Mouse (Mus musculus): Measurements from ENCODE around the gene Eif1ad.
A peak's percentile ranks its signal among the peaks of the same experiment; 100 is the strongest.
"Not testable (repeated sequence)": the region's sequence is repeated elsewhere in the genome, so short reads cannot be mapped to it uniquely, and the experiment has no call there.

The Eif1ad gene

GRCm38 (mm10) chr19:5377446-5377845 is 10.9 kb downstream of the Eif1ad start:
- DNase-seq (ENCODE audit: low spot score): no peak

DNA sequence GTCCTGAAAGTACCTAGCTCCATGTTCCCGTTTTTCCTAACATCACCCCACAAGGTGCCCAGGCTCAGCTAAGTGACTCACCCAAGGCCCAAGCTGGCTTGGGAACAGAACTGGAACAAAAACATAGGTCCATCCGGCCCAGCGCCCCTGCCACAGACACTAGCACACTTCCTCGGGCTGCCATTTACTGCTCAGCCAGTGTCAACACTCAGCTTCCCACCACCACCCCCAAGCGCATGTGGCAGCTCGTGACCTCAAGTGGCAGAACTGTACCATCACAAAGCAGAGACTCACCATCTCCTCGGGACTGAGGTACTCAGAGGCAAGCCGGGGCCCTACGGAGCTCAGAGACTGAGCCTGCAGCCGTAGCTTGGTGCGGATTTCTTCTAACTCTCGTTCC is 16.8 kb downstream of the Eif1ad start:
- DNase-seq (ENCODE audit: low spot score): no peak

GRCm38 (mm10) chr19:5384715-5385114 is 18.2 kb downstream of the Eif1ad start:
- no peak for DNase-seq (ENCODE audit: low spot score)

DNA sequence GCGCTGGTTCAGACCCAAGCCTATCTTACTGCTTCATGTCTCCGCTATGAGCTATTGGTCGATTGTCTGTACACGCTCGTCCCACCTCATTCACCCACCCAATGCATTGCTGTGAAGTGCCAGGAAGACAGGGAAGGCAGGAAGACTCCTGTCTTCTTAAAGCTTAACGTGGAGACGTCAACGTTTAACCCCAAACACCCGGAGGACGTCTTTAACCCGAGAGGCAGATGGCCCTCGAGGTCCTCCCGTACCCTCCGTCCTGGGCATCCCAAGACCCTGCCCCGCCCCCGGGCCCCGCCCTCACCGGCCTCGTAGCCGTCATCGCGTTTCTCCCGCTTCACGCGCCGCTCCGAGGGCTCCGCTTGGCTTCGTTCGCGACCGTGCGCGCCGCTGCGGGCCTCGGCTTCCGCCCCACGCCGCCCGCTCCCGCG is 21.5 kb downstream of the Eif1ad start:
- no peak for DNase-seq (ENCODE audit: low spot score)

DNA sequence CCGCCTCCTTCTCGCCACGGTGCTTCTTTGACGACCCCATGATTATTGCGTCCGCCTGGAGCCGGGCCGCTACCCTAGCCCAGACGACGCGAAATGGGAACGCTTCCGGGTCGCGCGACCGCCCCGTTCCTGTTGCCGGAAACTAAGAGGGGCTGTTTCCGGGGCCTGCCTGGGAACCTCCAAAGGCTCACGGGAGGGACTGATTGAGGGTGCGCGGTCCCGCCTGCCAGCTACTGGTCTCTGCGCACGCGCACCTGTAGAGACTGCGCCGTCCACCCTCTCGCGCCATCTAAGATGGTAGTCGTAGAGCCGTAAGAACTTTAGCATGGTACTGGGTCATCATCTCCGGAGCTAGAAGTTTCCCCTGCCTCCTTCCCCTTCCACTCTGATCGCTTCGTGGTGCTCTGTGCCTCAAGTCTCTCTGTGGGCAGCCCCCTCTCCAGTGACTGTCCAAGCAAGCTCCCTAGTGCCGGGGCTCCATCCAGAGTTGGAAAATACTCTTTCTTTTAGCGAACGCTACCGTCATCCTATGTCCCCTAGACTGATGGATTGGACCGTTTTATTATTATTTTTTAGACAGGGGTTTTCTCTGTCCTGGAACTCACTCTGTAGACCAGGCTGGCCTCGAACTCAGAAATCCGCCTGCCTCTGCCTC is 22.2 kb downstream of the Eif1ad start, which contains the start of gene Sart1:
Gene Sart1, minus strand, starts transcription at position 116 of the 655 bp plus-strand sequence.
- peak; percentile 78 for DNase-seq (ENCODE audit: low spot score)

DNA sequence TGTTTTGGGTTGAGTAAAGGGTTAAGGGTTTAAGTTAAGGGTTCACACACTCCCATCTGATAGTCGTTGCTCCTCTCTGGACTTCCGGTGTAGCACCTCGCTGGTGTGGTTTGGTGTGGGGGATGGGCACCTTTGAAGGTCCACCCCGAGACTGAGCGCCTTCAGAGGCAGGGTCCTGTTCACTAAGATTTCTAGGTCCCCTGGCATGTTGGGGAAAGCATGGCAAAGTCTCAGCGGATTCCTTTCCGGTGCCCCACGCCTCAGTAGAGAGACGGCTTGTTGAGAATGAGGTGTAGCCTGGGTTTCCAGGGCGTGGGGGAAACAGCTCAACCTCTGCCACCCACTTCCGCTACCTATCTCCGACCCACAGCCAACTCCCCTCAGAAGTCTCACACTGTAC is 23.1 kb downstream of the Eif1ad start:
- no peak for DNase-seq (ENCODE audit: low spot score)

GRCm38 (mm10) chr19:5390416-5390815 is 23.9 kb downstream of the Eif1ad start:
- no peak for DNase-seq (ENCODE audit: low spot score)

DNA sequence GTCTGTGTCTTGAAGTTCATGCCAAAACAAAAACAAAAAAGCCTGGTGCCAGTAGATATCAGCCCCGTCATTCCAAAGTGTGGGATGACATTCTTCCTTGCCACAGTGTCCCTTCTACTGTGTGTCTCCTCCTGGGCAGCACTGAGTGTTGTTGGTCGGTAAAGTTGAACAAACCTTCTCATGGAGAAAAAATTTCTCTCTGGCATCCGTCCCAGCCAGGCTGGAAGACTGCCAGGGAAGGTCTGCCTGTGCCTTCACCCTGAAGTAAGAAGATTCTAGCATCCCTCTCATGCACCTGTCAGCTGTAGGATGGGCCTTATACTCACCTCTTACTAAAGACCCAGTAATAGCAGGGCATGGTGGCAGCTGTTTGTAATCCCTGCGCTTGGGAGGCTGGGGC is 26.4 kb downstream of the Eif1ad start:
- no peak for DNase-seq (ENCODE audit: low spot score)

DNA sequence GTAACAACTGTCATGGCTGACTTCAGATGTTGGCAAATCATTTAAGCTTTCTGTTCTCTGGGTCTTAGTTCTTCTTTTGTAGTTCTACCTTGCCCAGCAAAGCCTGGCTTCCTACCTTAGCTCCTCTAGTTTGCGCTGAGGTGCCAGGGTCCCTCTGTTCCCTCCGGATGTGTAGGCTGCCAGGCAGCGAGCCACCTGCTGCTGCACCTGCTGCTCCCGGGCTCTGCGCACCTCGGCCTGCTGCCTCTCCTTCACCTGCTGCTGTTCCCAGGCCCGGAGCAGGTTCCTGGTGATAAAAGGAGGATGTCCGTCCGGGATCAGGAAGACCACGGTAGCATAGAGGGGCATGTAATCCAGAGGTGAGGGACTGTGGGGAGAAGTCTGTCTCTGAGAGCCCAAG is 27.6 kb downstream of the Eif1ad start:
- no peak for DNase-seq (ENCODE audit: low spot score)

DNA sequence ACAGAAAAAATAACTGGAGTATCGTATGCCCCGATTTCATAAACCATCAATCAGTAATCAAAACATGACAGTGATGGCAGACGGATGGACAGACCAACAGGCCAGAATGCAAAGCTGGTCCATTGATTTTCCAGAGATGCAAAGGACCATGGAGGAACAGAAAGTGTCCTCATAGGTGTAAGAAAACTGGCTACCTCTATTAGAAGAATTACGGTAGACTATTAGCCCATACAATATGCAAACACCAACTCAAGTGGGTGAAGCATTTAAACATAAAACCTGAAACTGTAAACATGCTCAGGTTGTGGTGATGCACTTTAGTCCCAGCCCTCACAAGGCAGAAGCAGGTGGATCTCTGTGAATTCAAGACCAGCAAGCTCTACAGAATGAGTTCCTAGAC is 28.8 kb downstream of the Eif1ad start:
- DNase-seq (ENCODE audit: low spot score): no peak

DNA sequence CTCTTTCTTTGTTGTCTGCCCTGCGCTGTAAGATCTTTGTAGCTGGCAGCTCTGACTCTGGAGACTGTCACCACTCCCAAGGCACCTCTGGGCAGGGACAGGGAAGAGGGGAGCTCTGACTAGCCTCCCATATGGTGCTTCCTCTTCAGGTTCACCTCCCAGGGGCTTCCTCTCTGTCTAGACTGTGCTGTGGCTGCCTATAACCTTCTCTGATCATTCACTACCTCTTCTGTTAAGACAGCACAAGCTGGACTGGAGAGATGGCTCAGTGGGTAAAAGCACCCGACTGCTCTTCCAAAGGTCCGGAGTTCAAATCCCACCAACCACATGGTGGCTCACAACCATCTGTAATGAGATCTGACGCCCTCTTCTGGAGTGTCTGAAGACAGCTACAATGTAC is 34.5 kb downstream of the Eif1ad start:
- DNase-seq (ENCODE audit: low spot score): not testable (repeated sequence)

DNA sequence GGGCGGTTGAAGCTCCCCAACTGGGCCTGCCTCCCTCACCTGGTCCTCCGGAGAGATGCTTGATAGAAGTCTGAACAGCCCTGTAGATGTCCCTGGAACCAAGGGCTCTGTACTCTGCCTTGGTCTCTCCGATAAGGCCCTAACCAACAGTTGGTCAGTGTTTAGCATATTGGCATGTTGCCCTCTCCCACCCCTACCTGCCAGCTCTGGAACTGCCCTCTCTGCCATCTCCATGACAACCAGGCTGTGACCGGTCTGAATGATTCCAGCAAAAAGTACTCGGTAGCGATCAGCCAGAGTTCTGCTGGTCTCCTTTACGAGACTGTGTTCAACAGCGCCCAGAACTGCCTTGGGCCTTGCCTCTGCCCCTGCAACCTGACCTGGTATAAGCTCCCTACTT is 35.8 kb downstream of the Eif1ad start, which contains the start of gene Tsga10ip:
Gene Tsga10ip, minus strand, starts transcription at position 234 of the 400 bp plus-strand sequence.
- DNase-seq (ENCODE audit: low spot score): no peak

GRCm38 (mm10) chr19:5405924-5406323 is 39.4 kb downstream of the Eif1ad start:
- no peak for DNase-seq (ENCODE audit: low spot score)

- not testable (repeated sequence) for DNase-seq (ENCODE audit: low spot score)
Observed at GRCm38 (mm10) chr19:5406531-5407126, 40.1 kb downstream of the Eif1ad start.

GRCm38 (mm10) chr19:5407133-5407532 is 40.6 kb downstream of the Eif1ad start:
- no peak for DNase-seq (ENCODE audit: low spot score)

DNA sequence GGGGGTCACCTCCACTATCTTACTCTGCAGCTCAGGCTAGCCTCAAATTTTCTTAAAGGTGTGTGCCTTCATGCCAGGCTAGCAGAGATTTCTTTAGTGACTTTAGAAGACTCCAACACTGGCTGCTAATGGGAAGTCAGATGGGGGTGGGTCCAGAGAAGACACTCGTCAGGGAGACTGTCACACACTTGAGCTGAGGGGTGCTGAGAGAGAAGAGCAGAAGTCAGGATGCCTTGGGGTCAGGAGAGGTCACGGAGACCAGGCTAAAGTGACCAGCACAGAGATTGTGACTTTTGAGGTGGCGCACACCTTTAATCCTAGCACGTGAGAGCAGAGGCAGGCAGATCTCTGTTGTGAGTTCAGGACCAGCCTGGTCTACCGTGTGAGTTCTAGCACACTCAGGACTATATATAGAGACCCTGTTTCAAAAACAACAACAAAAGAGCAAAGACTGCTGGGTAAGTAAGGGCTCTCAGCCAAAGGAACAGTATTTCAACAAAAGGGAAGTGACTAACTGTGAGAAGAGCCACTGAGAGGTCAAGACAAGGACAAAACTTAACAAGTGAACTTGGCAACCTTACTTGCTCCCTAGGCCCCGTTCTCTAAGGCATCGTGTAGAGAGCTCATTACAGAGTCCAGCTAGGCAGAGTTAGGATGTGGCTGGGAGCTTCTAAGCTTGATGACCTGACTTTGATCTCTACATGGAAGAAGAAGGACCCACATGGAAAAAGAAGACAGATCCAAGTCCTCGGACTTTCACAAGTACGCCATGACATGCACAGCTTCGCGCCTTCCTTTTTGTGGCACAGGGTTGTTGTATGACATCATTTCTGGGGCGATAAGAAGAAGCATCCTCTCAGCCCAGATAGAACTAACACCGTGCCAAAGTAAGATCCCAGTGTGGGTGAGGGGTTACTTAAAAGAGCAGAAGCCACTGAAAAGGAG is 41.8 kb downstream of the Eif1ad start:
- DNase-seq (ENCODE audit: low spot score): no peak

DNA sequence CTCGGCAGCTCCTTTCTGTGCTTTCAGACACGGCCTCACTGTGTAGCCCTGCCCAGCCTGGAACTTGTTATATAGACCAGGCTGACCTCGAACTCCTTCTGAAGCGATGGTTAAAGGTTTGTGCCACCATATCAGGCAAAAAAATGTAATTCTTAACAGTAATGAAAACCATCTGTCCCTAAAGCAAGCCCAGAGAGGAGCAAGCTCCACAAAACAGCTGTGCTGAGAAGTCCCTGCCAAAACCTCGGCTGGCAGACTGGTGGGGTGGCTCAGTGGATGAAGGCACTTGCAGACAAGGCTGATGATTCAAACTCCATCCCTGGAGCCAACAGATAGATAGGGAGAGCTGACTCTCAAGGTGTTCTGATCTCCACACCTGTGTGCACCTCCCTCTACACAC is 42.5 kb downstream of the Eif1ad start:
- DNase-seq (ENCODE audit: low spot score): no peak

- DNase-seq (ENCODE audit: low spot score): no peak
Observed at GRCm38 (mm10) chr19:5410641-5411040, 44.1 kb downstream of the Eif1ad start.

DNA sequence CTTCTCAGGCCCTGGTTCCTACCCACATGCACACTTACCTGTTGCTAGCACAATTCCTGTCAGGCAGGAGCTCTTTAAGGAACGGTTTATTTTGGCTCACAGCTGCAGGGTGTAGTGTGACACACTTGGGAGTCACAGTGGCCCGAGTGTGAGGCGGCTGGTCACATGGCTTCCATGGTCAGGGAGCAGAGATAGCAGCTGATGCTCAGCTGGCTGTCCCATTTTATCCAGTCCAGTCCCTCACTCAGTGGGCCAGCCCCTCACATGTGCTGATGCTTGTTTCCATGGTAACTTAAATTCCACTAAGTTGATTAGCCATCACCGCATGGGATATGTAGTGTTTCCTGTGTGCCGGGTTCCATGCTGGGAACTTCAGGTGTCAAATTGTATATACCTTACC is 45.4 kb downstream of the Eif1ad start:
- DNase-seq (ENCODE audit: low spot score): no peak

DNA sequence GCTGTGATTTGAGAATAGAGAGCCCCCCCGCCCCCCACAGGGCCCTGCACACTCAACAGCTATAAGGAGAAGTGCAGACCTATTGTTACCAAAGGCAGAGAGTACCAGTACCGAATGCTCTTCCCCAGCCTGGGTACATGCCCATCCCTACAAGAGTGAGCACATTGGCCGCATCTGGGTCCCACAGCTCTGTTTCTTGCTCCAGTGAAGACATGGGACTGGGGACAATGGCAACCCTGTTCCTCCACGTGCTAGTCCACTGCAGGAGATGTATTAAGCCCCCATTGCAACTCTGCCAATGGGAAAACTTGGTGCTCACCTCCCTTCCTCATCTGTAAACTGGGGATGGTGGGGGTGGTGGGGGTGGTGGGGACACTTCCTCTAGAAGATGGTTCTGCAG is 47.3 kb downstream of the Eif1ad start:
- no peak for DNase-seq (ENCODE audit: low spot score)

DNA sequence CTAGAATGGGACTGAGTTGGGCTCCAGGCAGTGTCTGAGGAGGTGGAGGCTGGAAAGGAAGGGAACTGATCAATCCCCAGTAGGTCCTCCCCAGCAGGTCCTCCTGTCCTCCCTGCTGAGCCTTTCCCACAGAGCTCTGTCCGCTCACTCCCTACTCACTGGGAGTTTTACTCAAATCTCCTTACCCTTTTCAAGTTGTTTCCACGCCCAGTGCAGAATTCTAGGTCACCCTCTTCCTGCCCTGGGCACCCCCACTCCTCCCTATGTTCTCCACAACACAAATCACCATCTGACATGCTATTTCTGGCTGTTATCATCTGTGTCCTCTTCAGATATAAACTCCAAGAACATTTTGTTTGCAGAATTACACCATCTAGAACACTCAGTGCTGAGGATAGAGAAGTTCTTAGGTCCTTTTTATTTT is 48.0 kb downstream of the Eif1ad start:
- no peak for DNase-seq (ENCODE audit: low spot score)

DNA sequence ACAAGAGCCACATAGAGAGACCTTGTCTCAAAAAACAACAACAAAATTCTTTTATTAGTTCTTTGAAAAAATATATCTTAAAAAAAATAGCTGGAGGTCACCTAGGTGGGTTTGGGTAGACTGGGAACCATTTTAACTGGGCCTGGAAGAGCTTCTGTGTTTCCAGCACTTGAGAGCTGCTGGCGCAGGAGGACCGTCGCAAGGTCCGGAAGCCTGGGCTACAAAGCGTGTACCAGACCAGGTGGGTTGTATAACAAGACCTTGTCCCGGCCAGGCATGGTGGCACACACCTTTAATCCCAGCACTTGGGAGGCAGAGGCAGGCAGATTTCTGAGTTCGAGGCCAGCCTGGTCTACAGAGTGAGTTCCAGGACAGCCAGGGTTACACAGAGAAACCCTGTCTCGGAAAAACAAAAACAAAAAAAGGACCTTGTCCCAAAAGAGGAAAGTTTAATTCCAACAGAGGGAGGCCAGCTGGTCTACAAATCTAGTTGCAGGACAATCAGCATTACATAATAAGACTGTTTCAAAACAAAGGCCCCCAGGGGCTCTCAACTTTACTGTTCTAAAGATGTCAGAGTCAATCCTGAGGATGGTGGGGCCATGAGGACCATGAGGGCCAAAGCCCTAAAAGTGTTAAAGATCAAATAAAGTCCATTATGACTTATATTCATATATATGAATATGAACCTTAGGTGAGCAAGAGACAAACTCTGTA is 52.4 kb downstream of the Eif1ad start:
- DNase-seq (ENCODE audit: low spot score): no peak
